Mouse (Mus musculus): ENCODE measurements around the gene Ccni. TPM values are rescaled to one million over a fixed set of nuclear protein-coding genes. Genes with fewer than 3 reads are reported as not detected.

Gene Ccni
- total and polyA plus RNA-seq, 3 experiments, result 33.4 to 199 (median 83.2) TPM

DNA sequence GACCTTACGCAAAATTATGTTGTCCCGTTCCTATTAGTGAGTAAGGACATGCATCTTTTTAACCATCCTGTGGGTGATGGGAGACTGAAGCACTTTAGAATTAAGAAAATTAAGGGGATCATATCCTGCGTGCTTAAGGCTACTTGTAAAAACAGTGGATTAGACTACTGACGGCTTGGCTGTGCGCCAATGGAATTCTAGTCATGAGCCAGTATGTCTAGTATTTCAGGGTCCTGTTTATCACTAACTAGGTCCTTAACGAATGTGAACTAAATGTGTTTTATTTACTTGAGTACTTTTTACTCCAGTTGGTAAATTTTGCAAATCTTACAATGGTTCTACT is 682 bp upstream of the Ccni start (continued):
- no peak for TF ChIP-seq MYB (IDR thresholded peaks at IDR 0.05; ENCODE audit: low read depth, low read length)

DNA sequence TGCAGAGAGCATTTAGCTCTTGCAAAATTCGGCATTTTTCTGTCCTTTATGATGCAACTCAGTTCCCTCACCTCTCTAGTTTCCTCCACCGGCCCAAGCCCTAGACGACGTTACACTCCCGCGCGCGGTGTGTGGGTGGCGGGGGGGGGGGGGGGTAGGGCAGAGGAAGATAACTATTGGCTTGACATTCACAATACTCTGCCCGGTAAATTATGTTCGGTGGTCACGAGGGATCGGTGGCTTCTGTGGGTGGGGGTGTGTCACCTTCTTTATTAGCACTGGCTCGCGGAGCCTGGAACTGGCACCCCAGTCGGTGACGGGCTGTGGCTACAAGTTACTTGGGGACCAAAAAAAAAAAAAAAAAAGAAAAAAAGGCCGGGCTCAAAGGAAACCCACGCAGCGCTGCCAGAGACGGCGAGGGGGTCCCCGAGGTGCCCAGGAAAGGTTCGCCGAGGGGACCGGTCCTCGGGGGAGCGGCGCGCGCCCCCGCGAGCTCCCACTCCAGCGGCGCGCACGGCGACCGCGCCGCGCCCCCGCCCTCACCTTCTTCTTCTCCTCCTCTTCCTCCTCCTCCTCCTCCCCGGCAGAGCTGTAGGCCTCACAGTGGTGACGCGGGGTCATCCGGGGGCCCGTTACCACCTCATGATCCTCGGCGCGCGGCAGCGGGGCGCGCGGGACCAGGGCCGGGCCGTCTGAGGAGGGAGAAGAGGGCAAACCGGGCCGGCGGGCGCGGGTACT is 755 bp downstream of the Ccni start:
- Histone ChIP-seq H3K27ac (ENCODE audit: control insufficient read depth, low read depth, low read length) (peak overlapping the region; percentile 78), H3K79me2 (ENCODE audit: control insufficient read depth, insufficient read depth, low read length, poor library complexity) (peaks cover 21% of the 10 kb centered on the region), H3K27me3 (ENCODE audit: control insufficient read depth in 1 of 2, insufficient read depth in 2 of 2, low read length in 2 of 2) (no peaks in the 10 kb centered on the region), H3K36me3 (ENCODE audit: control insufficient read depth in 1 of 2, insufficient read depth in 2 of 2, low read length in 2 of 2) (peaks cover 14 to 23% of the 10 kb centered on the region in 2 experiments), H3K4me1 (ENCODE audit: control insufficient read depth in 1 of 2, insufficient read depth in 2 of 2, low read length in 2 of 2) (peaks cover 0 to 3% of the 10 kb centered on the region in 2 experiments; a peak in 1 of 4 replicates), H3K4me3 (ENCODE audit: control insufficient read depth in 1 of 2, insufficient read depth in 1 of 2, low read depth in 2 of 2, low read length in 2 of 2) (peak overlapping the region; percentile 91 to 93), H3K9ac (ENCODE audit: control insufficient read depth, low read depth, low read length, poor library complexity, severe bottlenecking) (peak overlapping the region; percentile 92), H3K9me3 (replicated peaks; ENCODE audit: insufficient read depth, low read length) (no peaks in the 10 kb centered on the region)
- DNase-seq (ENCODE audit: low read depth, low spot score), result peak; percentile 74
- TF ChIP-seq SIN3A (IDR thresholded peaks at IDR 0.05; ENCODE audit: low read length), result no peak; the same call in 1 of the 2 replicates
- peak in 1 of 2 experiments; percentile 37; a peak in 1 of 4 replicates for TF ChIP-seq POLR2A (IDR thresholded peaks at IDR 0.05; ENCODE audit: control insufficient read depth in 1 of 2, insufficient read depth in 1 of 2, low read depth in 1 of 2, low read length in 2 of 2, poor library complexity in 1 of 2)
- TF ChIP-seq TCF12 (IDR thresholded peaks at IDR 0.05; ENCODE audit: low read depth, low read length), result peak; percentile 8; the same call in 1 of the 2 replicates
- peak; percentile 18; the same call in 1 of the 2 replicates for TF ChIP-seq ZNF384 (IDR thresholded peaks at IDR 0.05; ENCODE audit: low read depth, low read length)
- TF ChIP-seq MAZ (IDR thresholded peaks at IDR 0.05; ENCODE audit: low read depth, low read length), result peak; percentile 50; the same call in 1 of the 2 replicates

DNA sequence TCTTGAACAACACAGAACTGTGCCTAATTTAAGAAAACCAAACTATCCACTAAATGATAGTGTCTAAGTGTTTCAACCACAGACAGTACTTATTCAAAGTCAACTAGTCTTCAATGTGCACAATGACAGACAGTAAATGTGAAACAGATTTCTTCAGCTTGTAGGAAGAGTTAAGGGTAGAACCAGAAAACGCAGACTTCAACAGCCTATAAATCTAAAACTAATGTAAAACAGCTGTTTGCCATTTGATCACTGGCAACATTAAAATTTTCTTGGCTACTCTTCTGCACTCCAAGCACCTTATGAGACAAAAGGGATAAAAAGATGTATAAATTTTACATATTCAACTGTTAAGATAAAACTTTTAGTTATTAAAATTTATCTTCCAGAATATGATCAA is 5.1 kb downstream of the Ccni start:
- Histone ChIP-seq H3K36me3 (ENCODE audit: control insufficient read depth in 1 of 2, insufficient read depth in 2 of 2, low read length in 2 of 2) (peaks cover 15 to 21% of the 10 kb centered on the region in 2 experiments), H3K9ac (ENCODE audit: control insufficient read depth, low read depth, low read length, poor library complexity, severe bottlenecking) (no peak overlapping the region), H3K79me2 (ENCODE audit: control insufficient read depth, insufficient read depth, low read length, poor library complexity) (peaks cover 22% of the 10 kb centered on the region), H3K4me3 (ENCODE audit: control insufficient read depth in 1 of 2, insufficient read depth in 1 of 2, low read depth in 2 of 2, low read length in 2 of 2) (no peak overlapping the region), H3K9me3 (replicated peaks; ENCODE audit: insufficient read depth, low read length) (no peaks in the 10 kb centered on the region), H3K4me1 (ENCODE audit: control insufficient read depth in 1 of 2, insufficient read depth in 2 of 2, low read length in 2 of 2) (no peaks in the 10 kb centered on the region), H3K27me3 (ENCODE audit: control insufficient read depth in 1 of 2, insufficient read depth in 2 of 2, low read length in 2 of 2) (no peaks in the 10 kb centered on the region), H3K27ac (ENCODE audit: control insufficient read depth, low read depth, low read length) (no peak overlapping the region)
- DNase-seq (ENCODE audit: low read depth, low spot score), result no peak
- TF ChIP-seq ZC3H11A (IDR thresholded peaks at IDR 0.05; ENCODE audit: low read depth, low read length) (no peak), MAFK (IDR thresholded peaks at IDR 0.05; ENCODE audit: borderline replicate concordance, low read depth, low read length) (no peak), ZKSCAN1 (IDR thresholded peaks at IDR 0.05; ENCODE audit: low read depth, low read length) (no peak), MYB (IDR thresholded peaks at IDR 0.05; ENCODE audit: low read depth, low read length) (no peak), MYC (IDR thresholded peaks at IDR 0.05; ENCODE audit: low read depth, low read length) (no peak), TAL1 (IDR thresholded peaks at IDR 0.05; ENCODE audit: low read length) (no peak), USF2 (IDR thresholded peaks at IDR 0.05; ENCODE audit: borderline replicate concordance in 1 of 2, insufficient read depth in 1 of 2, low read depth in 1 of 2, low read length in 2 of 2) (no peak), CTCF (IDR thresholded peaks at IDR 0.05 in 2 of 3, conservative IDR thresholded peaks at IDR 0.05 in 1 of 3; ENCODE audit: control insufficient read depth in 1 of 3, insufficient read depth in 1 of 3, low read depth in 2 of 3, low read length in 3 of 3, poor library complexity in 1 of 3, severe bottlenecking in 1 of 3) (no peak), TCF12 (IDR thresholded peaks at IDR 0.05; ENCODE audit: low read depth, low read length) (no peak), JUND (IDR thresholded peaks at IDR 0.05; ENCODE audit: low read depth, low read length) (no peak), POLR2AphosphoS2 (IDR thresholded peaks at IDR 0.05; ENCODE audit: low read length) (no peak), ETS1 (IDR thresholded peaks at IDR 0.05; ENCODE audit: low read depth, low read length) (no peak), RCOR1 (IDR thresholded peaks at IDR 0.05; ENCODE audit: low read depth, low read length) (no peak)
